Mouse (Mus musculus) intestine, embryonic 14.5 days (tissue): ENCODE measurements at regions not wholly inside any gene's neighbourhood (a gene's known extent, or its start where the extent isn't known, plus 50 kb on each side); places are given as distances from the start of the nearest gene placed in this dataset. TPM values are rescaled to one million over a fixed set of nuclear protein-coding genes. Genes with fewer than 3 reads are reported as not detected.
"Not testable (repeated sequence)": the region's sequence is repeated elsewhere in the genome, so short reads cannot be mapped to it uniquely, and the experiment has no call there.

ENCODE experiments used
- ATAC-seq: fragments of 200-750 bp; cut with Nextera tagmentation; replicated peaks from 2 replicates; pipeline ENCODE4 v1.8.0; 2017; ENCODE audit warnings: low read depth, moderate number of reproducible peaks, moderate TSS enrichment, moderate library complexity; ENCODE audit not compliant: low FRiP score, low TSS enrichment
- DNase-seq: peaks from one replicate; pipeline ENCODE4 v3.0.0-alpha.2; 2018; ENCODE audit warnings: low spot score
- H3K27ac ChIP-seq: fragments of 300-500 bp; sonication (generic); 2 replicates; pipeline ENCODE4 v1.5.1; 2014; ENCODE audit warnings: low read depth, mild to moderate bottlenecking, control low read depth
- H3K27me3 ChIP-seq: fragments of 300-500 bp; sonication (generic); replicated peaks from 2 replicates; pipeline ENCODE4 v1.6.1; 2014; ENCODE audit warnings: low read length, control low read depth; ENCODE audit not compliant: control insufficient read depth, insufficient read depth
- H3K36me3 ChIP-seq: fragments of 300-500 bp; sonication (generic); 2 replicates; pipeline ENCODE4 v1.6.1; 2014; ENCODE audit warnings: low read length, control low read depth; ENCODE audit not compliant: control insufficient read depth, insufficient read depth
- H3K4me1 ChIP-seq: fragments of 300-500 bp; sonication (generic); replicated peaks from 2 replicates; pipeline ENCODE4 v1.6.1; 2014; ENCODE audit warnings: low read length, control low read depth, mixed read lengths; ENCODE audit not compliant: control insufficient read depth, insufficient read depth
- H3K4me2 ChIP-seq: fragments of 300-500 bp; sonication (generic); 2 replicates; pipeline ENCODE4 v1.6.1; 2014; ENCODE audit warnings: low read length
- H3K4me3 ChIP-seq: fragments of 300-500 bp; sonication (generic); 2 replicates; pipeline ENCODE4 v1.5.1; 2014; ENCODE audit warnings: low read depth, low read length, control low read depth, mixed read lengths
- H3K9ac ChIP-seq: fragments of 300-500 bp; sonication (generic); 2 replicates; pipeline ENCODE4 v1.6.1; 2014; ENCODE audit warnings: mild to moderate bottlenecking, low read length
- H3K9me3 ChIP-seq: fragments of 300-500 bp; sonication (generic); 2 replicates; pipeline ENCODE4 v1.6.1; 2016; ENCODE audit warnings: low read length, control low read depth; ENCODE audit not compliant: control insufficient read depth
- WGBS: fragments of 180-500 bp; shearing (Covaris S2); extraction: QIAGEN DNeasy Blood & Tissue Kit; methylation state at CpG from one replicate; pipeline ENCODE4 v1.1.7; 2014; 5-methylcytosine and 5-hydroxymethylcytosine counted together
- microRNA-seq: library from miRNA; unstranded; fragments of <30 nt; microRNA quantifications from one replicate; pipeline ENCODE4, GENCODE M21; 2016

GRCm38 (mm10) chr13:62078893-62079292 is 50.8 kb upstream of the Zfp808 start:
- H3K27ac ChIP-seq, DNase-seq, H3K9me3 ChIP-seq, H3K9ac ChIP-seq, ATAC-seq, H3K27me3 ChIP-seq, H3K4me2 ChIP-seq, H3K36me3 ChIP-seq, H3K4me3 ChIP-seq, H3K4me1 ChIP-seq: not testable (repeated sequence)
- 88% methylated on average over 9 of the region's 9 CpGs for WGBS

Small RNA genes in the stretch of these regions (microRNA-seq; reads per million reads assigned to microRNA genes)
- not detected for gene Gm25649
